Mouse (Mus musculus) cerebellum, adult 2 months (tissue): ENCODE measurements at regions not wholly inside any gene's neighbourhood (a gene's known extent, or its start where the extent isn't known, plus 50 kb on each side); places are given as distances from the start of the nearest gene placed in this dataset.
A peak's percentile ranks its signal among the peaks of the same experiment; 100 is the strongest.

Experiments
- DNase-seq, 2 experiments: peaks; one replicate each; pipeline ENCODE4 v3.0.0; 2021
- H3K27ac ChIP-seq: fragments of 200-500 bp; 2 replicates; pipeline ENCODE4 v1.5.1; 2012; ENCODE audit warnings: low read length, control low read depth, inconsistent platforms; ENCODE audit not compliant: insufficient read depth
- H3K27me3 ChIP-seq: fragments of 200-500 bp; 2 replicates; pipeline ENCODE4 v1.6.1; 2012; ENCODE audit warnings: inconsistent platforms, mild to moderate bottlenecking, low read length, moderate library complexity; ENCODE audit not compliant: control insufficient read depth, insufficient read depth
- H3K4me1 ChIP-seq: fragments of 200-500 bp; 2 replicates; pipeline ENCODE4 v1.6.1; 2011; ENCODE audit warnings: low read length; ENCODE audit not compliant: control insufficient read depth, insufficient read depth
- H3K4me3 ChIP-seq: fragments of 200-500 bp; replicated peaks from 2 replicates; pipeline ENCODE3; 2011; ENCODE audit warnings: mild to moderate bottlenecking, low read depth, low read length, control low read depth; ENCODE audit not compliant: insufficient read depth
- CTCF ChIP-seq: fragments of 200-500 bp; IDR thresholded peaks from 2 replicates; pipeline ENCODE4 v1.5.1; 2011; ENCODE audit warnings: low read depth, mild to moderate bottlenecking, control low read depth, low read length, moderate library complexity, borderline replicate concordance; ENCODE audit not compliant: insufficient read depth
- POLR2A ChIP-seq: fragments of 200-500 bp; IDR thresholded peaks from 2 replicates; pipeline ENCODE4 v1.6.1; 2011; ENCODE audit warnings: low read length, control low read depth, borderline replicate concordance; ENCODE audit not compliant: insufficient read depth
- WGBS: fragments of 180-500 bp; shearing (Covaris S2); methylation state at CpG from one replicate; pipeline ENCODE4 v1.1.7; 2018; 5-methylcytosine and 5-hydroxymethylcytosine counted together

- Histone ChIP-seq H3K4me3 (no peak overlapping the region), H3K4me1 (no peaks in the 10 kb centered on the region), H3K27me3 (no peaks in the 10 kb centered on the region), H3K27ac (no peak overlapping the region)
- DNase-seq, result peak in 1 of 2 experiments; percentile 27
- TF ChIP-seq CTCF (no peak), POLR2A (no peak)
- 12% methylated on average over 3 of the region's 3 CpGs for WGBS
Measured at GRCm38 (mm10) chr3:156299984-156300770, 261.4 kb upstream of the Negr1 start.

GRCm38 (mm10) chr3:156301302-156301701 is 260.3 kb upstream of the Negr1 start:
- H3K4me3 ChIP-seq, result no peak overlapping the region
- H3K4me1 ChIP-seq, result no peaks in the 10 kb centered on the region
- no peak for DNase-seq
- no peak overlapping the region for H3K27ac ChIP-seq
- WGBS, result 92% methylated on average over 1 of the region's 1 CpGs
- TF ChIP-seq POLR2A (no peak), CTCF (no peak)
- H3K27me3 ChIP-seq, result no peaks in the 10 kb centered on the region

GRCm38 (mm10) chr3:156301745-156302144 is 259.8 kb upstream of the Negr1 start:
- TF ChIP-seq CTCF (no peak), POLR2A (no peak)
- 75% methylated on average over 3 of the region's 3 CpGs for WGBS
- no peak for DNase-seq
- H3K27me3 ChIP-seq, result no peaks in the 10 kb centered on the region
- H3K27ac ChIP-seq, result no peak overlapping the region
- no peak overlapping the region for H3K4me3 ChIP-seq
- H3K4me1 ChIP-seq, result no peaks in the 10 kb centered on the region

GRCm38 (mm10) chr3:156304174-156304573 is 257.4 kb upstream of the Negr1 start:
- Histone ChIP-seq H3K4me1 (no peaks in the 10 kb centered on the region), H3K27me3 (no peaks in the 10 kb centered on the region), H3K4me3 (no peak overlapping the region), H3K27ac (no peak overlapping the region)
- DNase-seq, result no peak
- TF ChIP-seq POLR2A (no peak), CTCF (no peak)
- WGBS, result 49% methylated on average over 4 of the region's 4 CpGs

GRCm38 (mm10) chr3:156305064-156305463 is 256.5 kb upstream of the Negr1 start:
- H3K27ac ChIP-seq, result no peak overlapping the region
- TF ChIP-seq CTCF, result no peak
- TF ChIP-seq POLR2A, result no peak
- H3K4me3 ChIP-seq, result no peak overlapping the region

GRCm38 (mm10) chr3:156335033-156335793 is 226.4 kb upstream of the Negr1 start:
- 66% methylated on average over 6 of the region's 6 CpGs for WGBS
- H3K4me1 ChIP-seq, result no peaks in the 10 kb centered on the region
- no peak for DNase-seq
- no peak overlapping the region for H3K4me3 ChIP-seq
- H3K27me3 ChIP-seq, result no peaks in the 10 kb centered on the region
- H3K27ac ChIP-seq, result no peak overlapping the region
- TF ChIP-seq CTCF (no peak), POLR2A (no peak)

More at GRCm38 (mm10) chr3:156305064-156305463, 256.5 kb upstream of the Negr1 start:
- no peak for DNase-seq
- Histone ChIP-seq H3K27me3 (no peaks in the 10 kb centered on the region), H3K4me1 (no peaks in the 10 kb centered on the region)

GRCm38 (mm10) chr3:156341484-156341883 is 220.1 kb upstream of the Negr1 start:
- 90% methylated on average over 1 of the region's 1 CpGs for WGBS
- Histone ChIP-seq H3K27ac (no peak overlapping the region), H3K4me3 (no peak overlapping the region), H3K27me3 (no peaks in the 10 kb centered on the region), H3K4me1 (no peaks in the 10 kb centered on the region)
- no peak for DNase-seq
- TF ChIP-seq POLR2A (no peak), CTCF (no peak)

- DNase-seq, result peak; percentile 15 to 22
- no peak overlapping the region for H3K4me3 ChIP-seq
- H3K27ac ChIP-seq, result no peak overlapping the region
- H3K27me3 ChIP-seq, result no peaks in the 10 kb centered on the region
- TF ChIP-seq CTCF (peak; percentile 54; the same call in 1 of the 2 replicates), POLR2A (no peak)
- WGBS, result 44% methylated on average over 4 of the region's 4 CpGs
- H3K4me1 ChIP-seq, result no peaks in the 10 kb centered on the region
Measured at GRCm38 (mm10) chr3:156351727-156352126, 209.9 kb upstream of the Negr1 start.
